Mouse (Mus musculus): ENCODE data around the gene Grip1. TPM values are rescaled to one million over a fixed set of nuclear protein-coding genes. Genes with fewer than 3 reads are reported as not detected.

Grip1 gene
- polyA plus RNA-seq, 1 experiment from 2014 or later: 17.8 TPM

- Histone ChIP-seq H3K27me3 (ENCODE audit: control insufficient read depth, insufficient read depth, low read length) (no peaks in the 10 kb centered on the region), H3K36me3 (ENCODE audit: control insufficient read depth, insufficient read depth, low read length) (no peaks in the 10 kb centered on the region), H3K27ac (replicated peaks; ENCODE audit: low read depth, low read length) (no peak overlapping the region), H3K9me3 (ENCODE audit: control insufficient read depth, low read length) (no peaks in the 10 kb centered on the region), H3K4me2 (ENCODE audit: low read length) (no peak overlapping the region), H3K4me1 (ENCODE audit: control insufficient read depth, insufficient read depth, low read length) (peaks cover 8% of the 10 kb centered on the region; the same call in 1 of the 2 replicates), H3K9ac (replicated peaks; ENCODE audit: low read length) (no peak overlapping the region), H3K4me3 (replicated peaks; ENCODE audit: low read depth, low read length) (no peak overlapping the region)
- DNase-seq (peak; percentile 48), ATAC-seq (ENCODE audit: low FRiP score, low TSS enrichment) (no peak)
- WGBS: 86% methylated on average over 1 of the region's 1 CpGs
These were observed 326.0 kb downstream of the Grip1 start for GRCm38 (mm10) chr10:119779657-119780056.

- Histone ChIP-seq H3K27me3 (ENCODE audit: control insufficient read depth, insufficient read depth, low read length) (no peaks in the 10 kb centered on the region), H3K4me2 (ENCODE audit: low read length) (no peak overlapping the region), H3K36me3 (ENCODE audit: control insufficient read depth, insufficient read depth, low read length) (no peaks in the 10 kb centered on the region), H3K4me3 (replicated peaks; ENCODE audit: low read depth, low read length) (no peak overlapping the region), H3K27ac (replicated peaks; ENCODE audit: low read depth, low read length) (no peak overlapping the region), H3K9ac (replicated peaks; ENCODE audit: low read length) (no peak overlapping the region), H3K4me1 (ENCODE audit: control insufficient read depth, insufficient read depth, low read length) (no peaks in the 10 kb centered on the region), H3K9me3 (ENCODE audit: control insufficient read depth, low read length) (no peaks in the 10 kb centered on the region)
- WGBS: 87% methylated on average over 1 of the region's 1 CpGs
- ATAC-seq (ENCODE audit: low FRiP score, low TSS enrichment) (no peak), DNase-seq (peak; percentile 73)
These were observed 336.9 kb downstream of the Grip1 start for GRCm38 (mm10) chr10:119790507-119790906.

GRCm38 (mm10) chr10:119802421-119802820, 348.8 kb downstream of the Grip1 start:
- WGBS: 53% methylated on average over 6 of the region's 6 CpGs
- DNase-seq: no peak

GRCm38 (mm10) chr10:119803633-119804422, 350.2 kb downstream of the Grip1 start:
- Histone ChIP-seq H3K4me3 (replicated peaks; ENCODE audit: low read depth, low read length) (no peak overlapping the region), H3K36me3 (ENCODE audit: control insufficient read depth, insufficient read depth, low read length) (no peaks in the 10 kb centered on the region), H3K9me3 (ENCODE audit: control insufficient read depth, low read length) (no peaks in the 10 kb centered on the region), H3K9ac (replicated peaks; ENCODE audit: low read length) (no peak overlapping the region), H3K4me2 (ENCODE audit: low read length) (no peak overlapping the region), H3K27me3 (ENCODE audit: control insufficient read depth, insufficient read depth, low read length) (no peaks in the 10 kb centered on the region), H3K27ac (replicated peaks; ENCODE audit: low read depth, low read length) (no peak overlapping the region), H3K4me1 (ENCODE audit: control insufficient read depth, insufficient read depth, low read length) (peaks cover 12% of the 10 kb centered on the region)
- WGBS: 62% methylated on average over 13 of the region's 13 CpGs
- DNase-seq: peak; percentile 93
- ATAC-seq (ENCODE audit: low FRiP score, low TSS enrichment): peak; percentile 72; the same call in 1 of the 2 replicates

More at GRCm38 (mm10) chr10:119802421-119802820, 348.8 kb downstream of the Grip1 start:
- no peak overlapping the region for H3K27ac ChIP-seq (replicated peaks; ENCODE audit: low read depth, low read length)
- peaks cover 12% of the 10 kb centered on the region for H3K4me1 ChIP-seq (ENCODE audit: control insufficient read depth, insufficient read depth, low read length)
- H3K4me2 ChIP-seq (ENCODE audit: low read length): no peak overlapping the region
- no peaks in the 10 kb centered on the region for H3K36me3 ChIP-seq (ENCODE audit: control insufficient read depth, insufficient read depth, low read length)
- H3K9me3 ChIP-seq (ENCODE audit: control insufficient read depth, low read length): no peaks in the 10 kb centered on the region
- H3K4me3 ChIP-seq (replicated peaks; ENCODE audit: low read depth, low read length): no peak overlapping the region
- H3K9ac ChIP-seq (replicated peaks; ENCODE audit: low read length): no peak overlapping the region
- no peaks in the 10 kb centered on the region for H3K27me3 ChIP-seq (ENCODE audit: control insufficient read depth, insufficient read depth, low read length)
- ATAC-seq (ENCODE audit: low FRiP score, low TSS enrichment): no peak

GRCm38 (mm10) chr10:119804423-119804814, 350.8 kb downstream of the Grip1 start:
- 84% methylated on average over 9 of the region's 9 CpGs for WGBS
- Histone ChIP-seq H3K4me2 (ENCODE audit: low read length) (no peak overlapping the region), H3K27ac (replicated peaks; ENCODE audit: low read depth, low read length) (no peak overlapping the region), H3K9me3 (ENCODE audit: control insufficient read depth, low read length) (no peaks in the 10 kb centered on the region), H3K27me3 (ENCODE audit: control insufficient read depth, insufficient read depth, low read length) (no peaks in the 10 kb centered on the region), H3K4me3 (replicated peaks; ENCODE audit: low read depth, low read length) (no peak overlapping the region), H3K9ac (replicated peaks; ENCODE audit: low read length) (no peak overlapping the region), H3K36me3 (ENCODE audit: control insufficient read depth, insufficient read depth, low read length) (no peaks in the 10 kb centered on the region), H3K4me1 (ENCODE audit: control insufficient read depth, insufficient read depth, low read length) (peaks cover 12% of the 10 kb centered on the region)
- no peak for DNase-seq
- ATAC-seq (ENCODE audit: low FRiP score, low TSS enrichment): no peak

- Histone ChIP-seq H3K4me1 (ENCODE audit: control insufficient read depth, insufficient read depth, low read length) (peaks cover 12% of the 10 kb centered on the region), H3K27ac (replicated peaks; ENCODE audit: low read depth, low read length) (no peak overlapping the region), H3K9me3 (ENCODE audit: control insufficient read depth, low read length) (no peaks in the 10 kb centered on the region), H3K36me3 (ENCODE audit: control insufficient read depth, insufficient read depth, low read length) (no peaks in the 10 kb centered on the region), H3K9ac (replicated peaks; ENCODE audit: low read length) (no peak overlapping the region), H3K4me2 (ENCODE audit: low read length) (no peak overlapping the region), H3K27me3 (ENCODE audit: control insufficient read depth, insufficient read depth, low read length) (no peaks in the 10 kb centered on the region), H3K4me3 (replicated peaks; ENCODE audit: low read depth, low read length) (no peak overlapping the region)
- ATAC-seq (ENCODE audit: low FRiP score, low TSS enrichment): no peak
- no peak for DNase-seq
- WGBS: 85% methylated on average over 7 of the region's 7 CpGs
These were observed 351.5 kb downstream of the Grip1 start for GRCm38 (mm10) chr10:119805082-119805481.

GRCm38 (mm10) chr10:119806151-119806550, 352.5 kb downstream of the Grip1 start:
- Histone ChIP-seq H3K27me3 (ENCODE audit: control insufficient read depth, insufficient read depth, low read length) (no peaks in the 10 kb centered on the region), H3K36me3 (ENCODE audit: control insufficient read depth, insufficient read depth, low read length) (no peaks in the 10 kb centered on the region), H3K4me3 (replicated peaks; ENCODE audit: low read depth, low read length) (no peak overlapping the region), H3K4me1 (ENCODE audit: control insufficient read depth, insufficient read depth, low read length) (peaks cover 12% of the 10 kb centered on the region), H3K27ac (replicated peaks; ENCODE audit: low read depth, low read length) (no peak overlapping the region), H3K9me3 (ENCODE audit: control insufficient read depth, low read length) (no peaks in the 10 kb centered on the region), H3K9ac (replicated peaks; ENCODE audit: low read length) (no peak overlapping the region), H3K4me2 (ENCODE audit: low read length) (no peak overlapping the region)
- ATAC-seq (ENCODE audit: low FRiP score, low TSS enrichment) (no peak), DNase-seq (peak; percentile 54)
- 15% methylated on average over 8 of the region's 8 CpGs for WGBS

GRCm38 (mm10) chr10:119808384-119808783, 354.8 kb downstream of the Grip1 start:
- Histone ChIP-seq H3K4me1 (ENCODE audit: control insufficient read depth, insufficient read depth, low read length) (peaks cover 12% of the 10 kb centered on the region), H3K9me3 (ENCODE audit: control insufficient read depth, low read length) (no peaks in the 10 kb centered on the region), H3K9ac (replicated peaks; ENCODE audit: low read length) (no peak overlapping the region), H3K36me3 (ENCODE audit: control insufficient read depth, insufficient read depth, low read length) (no peaks in the 10 kb centered on the region), H3K27ac (replicated peaks; ENCODE audit: low read depth, low read length) (no peak overlapping the region), H3K4me2 (ENCODE audit: low read length) (no peak overlapping the region), H3K4me3 (replicated peaks; ENCODE audit: low read depth, low read length) (no peak overlapping the region), H3K27me3 (ENCODE audit: control insufficient read depth, insufficient read depth, low read length) (no peaks in the 10 kb centered on the region)
- DNase-seq: no peak
- 90% methylated on average over 5 of the region's 5 CpGs for WGBS
- no peak for ATAC-seq (ENCODE audit: low FRiP score, low TSS enrichment)

- no peak overlapping the region for H3K27ac ChIP-seq (replicated peaks; ENCODE audit: low read depth, low read length)
- no peaks in the 10 kb centered on the region for H3K36me3 ChIP-seq (ENCODE audit: control insufficient read depth, insufficient read depth, low read length)
- H3K4me1 ChIP-seq (ENCODE audit: control insufficient read depth, insufficient read depth, low read length): peaks cover 12% of the 10 kb centered on the region
- H3K9me3 ChIP-seq (ENCODE audit: control insufficient read depth, low read length): no peaks in the 10 kb centered on the region
- DNase-seq: no peak
- no peak overlapping the region for H3K9ac ChIP-seq (replicated peaks; ENCODE audit: low read length)
- no peak overlapping the region for H3K4me3 ChIP-seq (replicated peaks; ENCODE audit: low read depth, low read length)
- WGBS: 68% methylated on average over 4 of the region's 4 CpGs
- no peak for ATAC-seq (ENCODE audit: low FRiP score, low TSS enrichment)
- H3K27me3 ChIP-seq (ENCODE audit: control insufficient read depth, insufficient read depth, low read length): no peaks in the 10 kb centered on the region
- no peak overlapping the region for H3K4me2 ChIP-seq (ENCODE audit: low read length)
These were observed 360.5 kb downstream of the Grip1 start for GRCm38 (mm10) chr10:119814087-119814486.
